Mouse (Mus musculus): ENCODE measurements around the gene B3galt4. TPM values are rescaled to one million over a fixed set of nuclear protein-coding genes. Genes with fewer than 3 reads are reported as not detected.
A peak's percentile ranks its signal among the peaks of the same experiment; 100 is the strongest.

B3galt4 gene
- total RNA-seq, 1 experiment from 2014 or later, result 3.2 TPM

- DNase-seq, result no peak
Observed at GRCm38 (mm10) chr17:33943454-33943853, 7.8 kb downstream of the B3galt4 start.

GRCm38 (mm10) chr17:33941381-33941780 is 9.9 kb downstream of the B3galt4 start:
- no peak for DNase-seq

GRCm38 (mm10) chr17:33940981-33941380 is 10.3 kb downstream of the B3galt4 start:
- peak; percentile 72 for DNase-seq

- peak; percentile 92 for DNase-seq
Observed at GRCm38 (mm10) chr17:33940206-33940805, 11.0 kb downstream of the B3galt4 start, which contains the start of the genes Pfdn6 and Wdr46. Gene Pfdn6, minus strand, starts transcription at chr17:33940343. Gene Wdr46, plus strand, starts transcription at chr17:33940660.

GRCm38 (mm10) chr17:33938783-33939182 is 12.5 kb downstream of the B3galt4 start:
- no peak for DNase-seq

GRCm38 (mm10) chr17:33936993-33937392 is 14.3 kb downstream of the B3galt4 start:
- DNase-seq, result no peak

- no peak for DNase-seq
Observed at GRCm38 (mm10) chr17:33935422-33936055, 15.7 kb downstream of the B3galt4 start.

- DNase-seq, result no peak
Observed at GRCm38 (mm10) chr17:33932970-33933369, 18.3 kb downstream of the B3galt4 start.

- DNase-seq, result no peak
Observed at GRCm38 (mm10) chr17:33932448-33932847, 18.8 kb downstream of the B3galt4 start.

- DNase-seq, result no peak
Observed at GRCm38 (mm10) chr17:33931947-33932346, 19.3 kb downstream of the B3galt4 start.

GRCm38 (mm10) chr17:33931159-33931866 is 20.0 kb downstream of the B3galt4 start:
- DNase-seq, result peak; percentile 28

- peak; percentile 73 for DNase-seq
Observed at GRCm38 (mm10) chr17:33930280-33931158, 20.8 kb downstream of the B3galt4 start.

GRCm38 (mm10) chr17:33929371-33930279 is 21.7 kb downstream of the B3galt4 start, which contains the start of gene Rgl2:
Gene Rgl2, plus strand, starts transcription at chr17:33929543.
- DNase-seq, result peak; percentile 97

- DNase-seq, result no peak
Observed at GRCm38 (mm10) chr17:33928251-33928947, 22.9 kb downstream of the B3galt4 start.

GRCm38 (mm10) chr17:33926207-33926932 is 24.9 kb downstream of the B3galt4 start:
- DNase-seq, result no peak

- DNase-seq, result no peak
Observed at GRCm38 (mm10) chr17:33925406-33926116, 25.7 kb downstream of the B3galt4 start.

GRCm38 (mm10) chr17:33924577-33925283 is 26.6 kb downstream of the B3galt4 start:
- DNase-seq, result peak; percentile 70

GRCm38 (mm10) chr17:33921361-33921760 is 29.9 kb downstream of the B3galt4 start:
- DNase-seq, result no peak
